Mouse (Mus musculus) olfactory bulb, adult 2 months (tissue): Measurements from ENCODE around the gene Fam227a.

Source experiments
- CTCF ChIP-seq: fragments of 200-500 bp; IDR thresholded peaks from 2 replicates; pipeline ENCODE4 v1.5.1; 2012; ENCODE audit warnings: low read depth, mild to moderate bottlenecking, low read length, moderate library complexity; ENCODE audit not compliant: insufficient read depth
- POLR2A ChIP-seq: fragments of 200-500 bp; IDR thresholded peaks from 2 replicates; pipeline ENCODE4 v1.6.1; 2012; ENCODE audit warnings: mild to moderate bottlenecking, low read depth, low read length, moderate library complexity; ENCODE audit not compliant: insufficient read depth

DNA sequence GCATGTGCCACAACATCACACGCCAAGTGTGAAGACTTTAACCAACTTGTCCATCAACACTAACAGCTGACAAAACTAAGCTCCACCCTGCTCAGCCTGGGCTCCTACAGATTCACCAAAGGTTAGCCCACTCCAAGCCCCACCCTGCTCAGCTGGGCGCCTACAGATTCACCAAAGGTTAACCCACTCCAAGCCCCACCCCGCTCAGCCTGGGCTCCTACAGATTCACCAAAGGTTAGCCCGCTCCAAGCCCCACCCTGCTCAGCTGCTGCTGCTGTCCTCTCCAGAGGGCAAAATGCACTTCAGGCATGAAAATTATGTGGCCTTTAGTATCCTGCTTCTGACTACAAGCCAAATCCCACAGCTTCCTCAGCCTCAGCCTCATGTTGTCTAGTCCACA lies 23.2 kb upstream of the Fam227a start:
- TF ChIP-seq CTCF (no peak), POLR2A (no peak)
